Mouse (Mus musculus) bone marrow, adult 2 months (tissue): ENCODE results near the gene Gm49601. TPM values are rescaled to one million over a fixed set of nuclear protein-coding genes. Genes with fewer than 3 reads are reported as not detected.

Experiments
- H3K27ac ChIP-seq: fragments of 200-500 bp; 2 replicates; pipeline ENCODE4 v1.5.1; 2012; ENCODE audit warnings: low read depth, mild to moderate bottlenecking, control low read depth, inconsistent platforms, low read length; ENCODE audit not compliant: control insufficient read depth, poor library complexity, insufficient read depth
- H3K4me1 ChIP-seq: fragments of 200-500 bp; 2 replicates; pipeline ENCODE4 v1.6.1; 2011; ENCODE audit warnings: low read length; ENCODE audit not compliant: control insufficient read depth, insufficient read depth
- H3K4me3 ChIP-seq: fragments of 200-500 bp; replicated peaks from 2 replicates; pipeline ENCODE3; 2011; ENCODE audit warnings: mild to moderate bottlenecking, low read depth, low read length, control low read depth; ENCODE audit not compliant: control insufficient read depth
- CTCF ChIP-seq: fragments of 200-500 bp; IDR thresholded peaks from 2 replicates; pipeline ENCODE4 v1.5.1; 2011; ENCODE audit warnings: low read length, control low read depth; ENCODE audit not compliant: control insufficient read depth, insufficient read depth
- POLR2A ChIP-seq: fragments of 200-500 bp; IDR thresholded peaks from 2 replicates; pipeline ENCODE4 v1.6.1; 2011; ENCODE audit warnings: low read depth, mild to moderate bottlenecking, control low read depth, low read length, borderline replicate concordance; ENCODE audit not compliant: control insufficient read depth
- WGBS: fragments of 180-500 bp; shearing (Covaris S2); methylation state at CpG from one replicate; pipeline ENCODE4 v1.1.7; 2018; 5-methylcytosine and 5-hydroxymethylcytosine counted together
- polyA plus RNA-seq: library from polyadenylated mRNA; stranded (reverse); fragments of >200 nt; gene quantifications from 2 replicates; pipeline ENCODE4 v1.2.4, GENCODE M21; 2011; ENCODE audit warnings: low replicate concordance; ENCODE audit not compliant: missing spikeins, insufficient read depth, insufficient read length

The Gm49601 gene
- polyA plus RNA-seq, 1 experiment, result 15.2 TPM

DNA sequence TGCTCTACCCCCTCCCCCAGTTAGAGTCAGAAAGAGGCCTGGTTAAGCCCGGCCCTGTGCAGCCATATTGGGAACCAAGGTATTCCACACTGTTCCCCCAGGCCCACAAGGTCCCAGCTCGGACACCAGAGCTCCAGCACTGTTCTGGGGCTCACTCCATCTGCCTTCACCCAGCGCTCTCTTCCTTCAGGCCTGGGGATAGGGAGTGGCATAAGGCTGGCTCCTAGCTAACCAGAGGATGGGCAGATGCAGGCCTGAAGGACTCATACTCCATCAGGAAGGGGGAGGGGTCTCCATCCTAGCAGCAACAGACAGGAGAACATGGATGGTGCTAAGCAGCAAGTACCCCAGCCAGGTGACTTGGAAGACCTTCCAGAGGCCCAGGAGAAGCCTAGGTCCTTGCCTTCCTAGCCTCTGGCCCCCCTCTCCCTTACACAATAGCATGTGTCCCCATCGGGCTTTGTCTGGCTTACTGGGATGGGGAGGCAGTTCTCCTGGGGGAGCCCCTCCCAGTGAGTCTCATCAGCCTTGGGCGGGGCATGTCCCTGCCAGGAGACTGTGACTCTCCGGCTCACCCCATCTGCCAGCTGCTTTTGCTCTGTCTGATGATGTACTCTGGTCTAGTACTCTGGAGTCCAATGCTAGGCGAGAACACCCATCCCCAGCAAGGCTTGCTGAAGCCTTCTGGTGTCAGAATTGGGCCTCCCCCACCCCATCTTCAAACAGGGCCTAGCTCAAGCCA, 2.1 kb upstream of the Gm49601 start:
- Histone ChIP-seq H3K4me1 (peaks cover 3% of the 10 kb centered on the region; the same call in 1 of the 2 replicates), H3K27ac (peak overlapping the region; percentile 78), H3K4me3 (peak overlapping the region; percentile 77)
- TF ChIP-seq CTCF (no peak), POLR2A (no peak)
- WGBS, result 58% methylated on average over 7 of the region's 7 CpGs

DNA sequence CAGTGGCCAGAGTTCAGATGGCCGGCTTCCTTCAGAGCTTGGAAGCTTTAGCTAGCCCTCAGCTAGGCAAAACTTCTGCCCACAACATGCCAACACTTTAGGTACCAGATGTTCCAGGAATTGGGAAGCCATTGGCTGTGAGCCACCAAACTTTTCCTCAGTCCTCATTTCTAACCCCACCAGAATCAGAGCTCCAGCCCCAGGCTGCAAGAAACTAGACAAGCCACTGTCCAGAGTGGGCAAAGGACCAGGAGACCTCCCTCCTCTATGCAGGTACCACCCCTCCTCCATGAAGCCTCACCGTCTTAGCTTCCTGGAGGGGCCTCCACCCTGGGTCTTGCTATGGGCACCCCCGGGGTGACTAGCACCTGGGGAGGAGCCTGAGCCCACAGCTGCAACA, 936 bp upstream of the Gm49601 start:
- H3K4me3 ChIP-seq, result no peak overlapping the region
- WGBS, result 67% methylated on average over 3 of the region's 3 CpGs
- TF ChIP-seq CTCF (no peak), POLR2A (no peak)
- no peak overlapping the region for H3K27ac ChIP-seq
- H3K4me1 ChIP-seq, result peaks cover 3% of the 10 kb centered on the region; the same call in 1 of the 2 replicates

DNA sequence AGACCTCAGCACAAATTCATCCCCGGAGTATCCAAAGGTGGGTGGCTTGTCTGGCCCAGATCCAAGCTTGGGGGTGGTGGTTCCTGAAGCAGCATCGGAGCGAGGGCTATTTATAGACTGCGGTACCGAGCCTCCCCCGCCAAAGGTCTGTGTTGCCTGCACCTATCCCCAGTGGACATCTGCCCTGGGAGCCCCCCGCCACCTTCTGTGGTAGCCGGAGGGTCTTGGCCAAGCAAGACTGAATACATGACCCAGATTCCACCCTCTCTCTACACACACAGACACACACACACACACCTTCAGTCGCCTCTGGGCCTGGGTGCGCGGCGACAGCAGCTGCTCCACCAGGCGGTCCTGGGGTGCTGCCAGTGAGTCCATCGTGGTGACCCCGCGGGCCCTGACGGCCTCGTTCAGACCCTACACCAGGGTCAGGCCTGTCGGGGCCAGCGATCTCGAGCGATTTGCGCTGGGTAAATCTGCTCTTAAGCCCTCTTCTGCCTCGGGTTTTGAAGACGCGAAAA, 376 bp downstream of the Gm49601 start:
- no peak for TF ChIP-seq CTCF
- TF ChIP-seq POLR2A, result no peak
- Histone ChIP-seq H3K27ac (no peak overlapping the region), H3K4me1 (peaks cover 3% of the 10 kb centered on the region; the same call in 1 of the 2 replicates), H3K4me3 (peak overlapping the region; percentile 8)
- WGBS, result 18% methylated on average over 26 of the region's 26 CpGs

DNA sequence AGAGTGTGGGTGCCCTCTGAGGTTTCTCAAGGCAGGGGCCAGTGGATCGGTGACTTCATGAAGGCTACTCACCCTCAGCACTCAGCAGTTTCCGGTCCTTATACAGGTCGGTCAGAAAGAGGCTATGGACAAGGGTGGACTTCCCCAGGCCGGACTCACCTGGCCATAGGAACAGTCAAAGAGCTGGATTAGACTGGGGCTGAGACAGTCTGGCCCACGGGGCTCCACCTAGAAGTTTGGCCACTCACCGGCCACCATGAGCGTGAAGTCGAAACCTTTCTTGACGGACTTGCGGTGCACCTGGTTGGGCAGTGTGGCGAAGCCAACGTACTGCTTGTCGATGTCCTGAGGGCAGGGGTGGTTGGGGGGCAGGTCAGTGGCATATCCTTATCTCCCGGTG, 1.1 kb downstream of the Gm49601 start:
- no peak overlapping the region; the same call in 1 of the 2 replicates for H3K27ac ChIP-seq
- TF ChIP-seq CTCF (no peak), POLR2A (no peak)
- H3K4me3 ChIP-seq, result no peak overlapping the region
- peaks cover 3% of the 10 kb centered on the region; the same call in 1 of the 2 replicates for H3K4me1 ChIP-seq
- WGBS, result 48% methylated on average over 14 of the region's 14 CpGs

DNA sequence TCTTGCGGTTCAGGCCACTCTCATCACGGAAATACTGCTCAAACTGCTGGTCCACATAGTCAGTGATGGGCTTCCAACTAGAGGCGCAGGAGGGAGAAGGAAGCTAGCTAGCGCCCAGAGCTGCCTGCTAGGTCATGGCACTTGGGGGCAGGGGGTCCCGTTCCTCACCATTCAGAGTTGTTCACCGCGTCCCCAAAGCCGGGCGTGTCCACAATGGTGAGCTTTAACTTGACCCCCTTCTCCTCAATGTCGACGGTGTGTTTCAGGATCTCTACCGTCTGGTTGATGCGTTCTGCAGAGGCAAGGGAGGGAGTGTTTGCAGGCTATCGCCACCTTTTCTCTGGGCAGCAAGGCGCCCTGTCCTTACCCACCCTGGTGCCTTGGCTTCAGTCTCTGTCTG, 1.6 kb downstream of the Gm49601 start:
- no peak overlapping the region; the same call in 1 of the 2 replicates for H3K27ac ChIP-seq
- peaks cover 3% of the 10 kb centered on the region; the same call in 1 of the 2 replicates for H3K4me1 ChIP-seq
- H3K4me3 ChIP-seq, result no peak overlapping the region
- WGBS, result 31% methylated on average over 15 of the region's 15 CpGs
- 0 out of 2 replicates have a peak, but pooled peaks have one; percentile 12 for TF ChIP-seq POLR2A
- no peak for TF ChIP-seq CTCF

DNA sequence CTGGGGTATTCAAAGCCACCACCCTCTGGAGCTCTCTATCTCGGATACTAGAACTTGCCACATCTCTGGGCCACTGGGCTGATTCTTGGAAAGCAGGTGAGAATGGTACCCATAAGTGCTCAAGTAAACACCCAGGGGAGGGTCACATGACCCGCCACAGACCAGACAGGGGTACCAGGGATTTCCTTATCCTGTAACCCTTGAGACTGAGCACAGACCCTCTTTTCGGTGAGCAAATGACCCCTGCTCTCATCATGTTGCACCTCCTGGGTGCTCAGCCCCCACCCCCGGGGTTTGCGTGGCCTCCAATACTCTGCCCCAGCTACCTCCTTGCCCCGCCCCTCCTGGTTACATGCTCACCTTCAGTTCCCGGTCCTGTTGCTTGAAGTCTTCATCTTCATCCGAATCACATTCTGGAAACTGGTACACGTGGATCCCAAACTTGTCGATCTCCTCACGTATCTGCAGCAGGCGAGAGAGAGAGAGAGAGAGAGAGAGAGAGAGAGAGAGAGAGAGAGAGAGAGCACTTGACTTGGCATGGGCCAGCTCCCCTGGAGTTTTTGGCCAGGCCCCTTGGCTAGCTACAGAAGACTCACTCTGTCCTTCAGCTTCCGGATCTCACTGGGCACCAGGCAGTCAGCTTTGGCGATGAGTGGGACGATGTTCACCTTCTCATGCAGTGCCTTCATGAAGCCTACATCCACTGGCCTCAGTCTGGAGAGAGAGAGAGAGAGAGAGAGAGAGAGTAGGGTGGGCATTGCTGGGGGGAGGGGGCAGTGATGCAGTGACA, 2.3 kb downstream of the Gm49601 start:
- peaks cover 3% of the 10 kb centered on the region; the same call in 1 of the 2 replicates for H3K4me1 ChIP-seq
- H3K4me3 ChIP-seq, result no peak overlapping the region
- H3K27ac ChIP-seq, result no peak overlapping the region
- WGBS, result 47% methylated on average over 15 of the region's 15 CpGs
- TF ChIP-seq POLR2A, result no peak
- no peak for TF ChIP-seq CTCF

DNA sequence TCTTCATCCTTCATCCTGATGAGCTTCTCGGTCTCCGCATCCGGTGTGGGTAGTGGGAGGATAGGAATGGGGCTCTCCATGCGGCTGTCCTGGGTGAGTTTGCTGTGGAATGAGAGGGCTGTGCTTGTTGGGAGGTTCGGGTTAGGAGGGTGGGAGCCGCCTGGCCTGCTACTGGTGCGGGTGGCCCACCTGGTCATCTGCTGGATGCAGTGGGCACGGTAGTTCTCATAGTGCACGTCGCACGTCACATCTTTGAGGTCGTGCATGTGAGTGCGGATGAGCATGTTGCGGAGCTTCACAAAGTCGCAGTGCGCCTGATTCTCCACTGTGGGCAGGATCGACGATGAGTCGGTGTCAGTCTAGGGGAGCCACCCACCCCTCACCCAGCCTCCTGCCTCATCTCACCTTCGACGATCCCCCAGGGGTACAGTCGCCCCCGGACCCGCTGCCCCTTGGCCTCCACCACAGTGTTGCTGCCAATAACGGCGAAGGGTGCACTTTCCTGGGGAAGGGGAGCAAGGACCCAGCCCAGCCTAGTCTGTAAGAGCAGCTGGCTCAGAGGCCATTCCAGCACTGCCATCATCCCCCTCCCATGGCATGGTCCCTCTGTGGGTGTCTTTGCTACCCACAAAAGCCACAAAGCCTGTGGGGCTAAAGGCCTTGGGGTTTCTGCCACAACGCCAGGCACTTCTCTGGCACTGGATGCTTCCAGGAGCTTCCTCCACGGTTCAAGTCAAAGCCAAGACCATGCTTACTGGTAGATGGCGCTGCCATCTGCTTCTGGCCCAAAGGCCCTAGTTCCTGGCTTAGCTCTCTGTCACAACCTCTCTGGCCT, 3.1 kb downstream of the Gm49601 start:
- no peak for TF ChIP-seq CTCF
- no peak overlapping the region for H3K27ac ChIP-seq
- no peak overlapping the region for H3K4me3 ChIP-seq
- 36% methylated on average over 29 of the region's 29 CpGs for WGBS
- peaks cover 3% of the 10 kb centered on the region; the same call in 1 of the 2 replicates for H3K4me1 ChIP-seq

DNA sequence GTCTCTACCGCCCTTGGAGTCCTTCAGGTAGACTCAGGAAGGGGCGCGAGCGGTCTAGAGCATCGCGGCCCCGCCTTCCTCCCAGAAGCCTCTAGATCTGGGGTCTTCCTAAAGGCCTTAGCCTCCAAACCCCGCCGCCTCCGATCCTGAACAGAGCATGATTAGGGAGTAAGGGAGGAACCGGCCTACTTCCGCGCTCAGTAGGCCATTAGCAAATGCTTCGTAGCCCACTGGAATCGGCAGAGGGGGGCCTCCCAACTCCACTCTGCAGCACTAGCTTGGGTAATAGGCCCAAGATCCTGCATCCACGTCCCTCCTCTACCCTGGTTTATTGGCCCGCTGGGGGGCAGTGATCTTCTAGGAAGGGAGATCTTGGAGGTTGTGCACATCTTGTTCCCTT, 4.2 kb downstream of the Gm49601 start, which contains the start of gene Gp1bb:
Gene Gp1bb (minus strand): TSS at position 385 of the 400 bp plus-strand sequence.
- peak within 1 kb of the TSS; percentile 13 for H3K27ac ChIP-seq
- H3K4me3 ChIP-seq, result no peak within 1 kb of the TSS
- H3K4me1 ChIP-seq, result peaks cover 5% of the 10 kb centered on the region
- TF ChIP-seq POLR2A, result no peak
- TF ChIP-seq CTCF, result no peak
- 9% methylated on average over 17 of the region's 17 CpGs for WGBS
